Mouse (Mus musculus) heart, postnatal 4 days (tissue): ENCODE measurements at regions not wholly inside any gene's neighbourhood (a gene's known extent, or its start where the extent isn't known, plus 50 kb on each side); places are given as distances from the start of the nearest gene placed in this dataset.

Experiments
- DNase-seq: peaks from one replicate; pipeline ENCODE4 v3.0.0; 2021

- DNase-seq, result no peak
Observed at GRCm38 (mm10) chr10:122386748-122387147, 61.6 kb upstream of the Avpr1a start.

GRCm38 (mm10) chr10:122379661-122380344 lies 68.5 kb upstream of the Avpr1a start:
- DNase-seq, result no peak

GRCm38 (mm10) chr10:122343291-122343690 lies 105.0 kb upstream of the Avpr1a start:
- no peak for DNase-seq

GRCm38 (mm10) chr10:122342356-122342755 lies 105.9 kb upstream of the Avpr1a start:
- no peak for DNase-seq

- DNase-seq, result no peak
Observed at GRCm38 (mm10) chr10:122326851-122327250, 121.4 kb upstream of the Avpr1a start.

GRCm38 (mm10) chr10:122318886-122319285 lies 129.4 kb upstream of the Avpr1a start:
- peak; percentile 21 for DNase-seq

- DNase-seq, result no peak
Observed at GRCm38 (mm10) chr10:122310646-122311193, 137.6 kb upstream of the Avpr1a start.

GRCm38 (mm10) chr10:122308691-122309090 lies 139.6 kb upstream of the Avpr1a start:
- DNase-seq, result no peak

- DNase-seq, result no peak
Observed at GRCm38 (mm10) chr10:122302259-122302658, 146.0 kb upstream of the Avpr1a start.

- DNase-seq, result no peak
Observed at GRCm38 (mm10) chr10:122295921-122296425, 152.3 kb upstream of the Avpr1a start.

- no peak for DNase-seq
Observed at GRCm38 (mm10) chr10:122291611-122292010, 156.7 kb upstream of the Avpr1a start.

- DNase-seq, result peak; percentile 7
Observed at GRCm38 (mm10) chr10:122291091-122291490, 157.2 kb upstream of the Avpr1a start.

GRCm38 (mm10) chr10:122274885-122275284 lies 173.4 kb upstream of the Avpr1a start:
- DNase-seq, result no peak

GRCm38 (mm10) chr10:122274181-122274580 lies 174.1 kb upstream of the Avpr1a start:
- DNase-seq, result no peak

- no peak for DNase-seq
Observed at GRCm38 (mm10) chr10:122264070-122264469, 166.9 kb upstream of the Rxylt1 start.

- no peak for DNase-seq
Observed at GRCm38 (mm10) chr10:122259354-122259753, 162.2 kb upstream of the Rxylt1 start.

- DNase-seq, result no peak
Observed at GRCm38 (mm10) chr10:122258711-122259110, 161.5 kb upstream of the Rxylt1 start.

GRCm38 (mm10) chr10:122231818-122232217 lies 134.6 kb upstream of the Rxylt1 start:
- DNase-seq, result no peak

GRCm38 (mm10) chr10:122230746-122231145 lies 133.6 kb upstream of the Rxylt1 start:
- peak; percentile 5 for DNase-seq

GRCm38 (mm10) chr10:122225679-122226078 lies 128.5 kb upstream of the Rxylt1 start:
- no peak for DNase-seq

- DNase-seq, result no peak
Observed at GRCm38 (mm10) chr10:122223076-122223475, 125.9 kb upstream of the Rxylt1 start.

GRCm38 (mm10) chr10:122217594-122217993 lies 120.4 kb upstream of the Rxylt1 start:
- no peak for DNase-seq

- DNase-seq, result no peak
Observed at GRCm38 (mm10) chr10:122199791-122200190, 102.6 kb upstream of the Rxylt1 start.

GRCm38 (mm10) chr10:122197703-122198102 lies 100.5 kb upstream of the Rxylt1 start:
- no peak for DNase-seq
